ENCODE assay signal across 16 mouse cellular contexts in genomic region chr6:106241553-106241952, GRCm38 (mm10).
"Had no signal": no experiment of that assay in that cellular context is flagged by ENCODE, and none has a peak within 500 bp of the region (broad histone marks: within the 10 kb centered on the region; RNA-seq: fewer than 3 reads in every experiment).

No protein-coding gene starts in this region.

- H3K27ac ChIP-seq: neural tube, embryonic 12.5 days; neural tube, embryonic 13.5 days; neural tube, embryonic 15.5 days; stomach, embryonic 15.5 days; stomach, postnatal 0 days had no signal

- H3K9ac ChIP-seq: neural tube, embryonic 12.5 days; neural tube, embryonic 13.5 days; neural tube, embryonic 15.5 days; stomach, embryonic 15.5 days had no signal

- DNase-seq: retina, postnatal 1 day; right cerebral cortex, adult 18-20 months; right cerebral cortex, postnatal 14 days; right cerebral cortex, postnatal 25 days; right cerebral cortex, postnatal 4 days; spleen, adult 18-20 months; thymus, adult 18-20 months; thymus, adult 2 months; thymus, postnatal 14 days; thymus, postnatal 36 days; thymus, postnatal 4 days had no signal

- H3K4me1 ChIP-seq: neural tube, embryonic 12.5 days; stomach, embryonic 15.5 days had no signal

- H3K4me3 ChIP-seq: neural tube, embryonic 12.5 days; neural tube, embryonic 13.5 days; neural tube, embryonic 15.5 days; stomach, embryonic 15.5 days had no signal

- H3K9me3 ChIP-seq: neural tube, embryonic 12.5 days; neural tube, embryonic 13.5 days; neural tube, embryonic 15.5 days; stomach, embryonic 15.5 days had no signal

- H3K36me3 ChIP-seq: neural tube, embryonic 12.5 days; neural tube, embryonic 13.5 days; neural tube, embryonic 15.5 days; stomach, embryonic 15.5 days had no signal

- H3K4me2 ChIP-seq: neural tube, embryonic 12.5 days; neural tube, embryonic 13.5 days; neural tube, embryonic 15.5 days; stomach, embryonic 15.5 days had no signal

- H3K27me3 ChIP-seq: neural tube, embryonic 12.5 days; neural tube, embryonic 13.5 days; neural tube, embryonic 15.5 days; stomach, embryonic 15.5 days had no signal
